Mouse (Mus musculus): ENCODE measurements around the gene Stum.

The Stum gene

GRCm38 (mm10) chr1:180431833-180432232, 51.5 kb downstream of the Stum start:
- intact Hi-C loops (cut with DNase I) = loop anchor here (10.0 kb wide), 2 partner anchors 283 to 333 kb away; no protein-coding TSS in a partner anchor

- intact Hi-C loops (cut with DNase I) = loop anchor here (10.0 kb wide), 2 partner anchors 285 to 335 kb away; no protein-coding TSS in a partner anchor
These were observed 53.5 kb downstream of the Stum start for GRCm38 (mm10) chr1:180429819-180430218.

- intact Hi-C loops (cut with DNase I) = loop anchor here (1.0 kb wide), 1 partner anchor 161 kb away; no protein-coding TSS in a partner anchor
These were observed 54.4 kb downstream of the Stum start for GRCm38 (mm10) chr1:180428871-180429270.

GRCm38 (mm10) chr1:180428101-180428712, 55.1 kb downstream of the Stum start:
- intact Hi-C loops (cut with DNase I) = loop anchor here (1.0 kb wide), 1 partner anchor 160 kb away; no protein-coding TSS in a partner anchor

- intact Hi-C loops (cut with DNase I) = loop anchor here (1.0 kb wide), 1 partner anchor 159 kb away; no protein-coding TSS in a partner anchor
These were observed 55.6 kb downstream of the Stum start for GRCm38 (mm10) chr1:180427685-180428084.

- intact Hi-C loops (cut with DNase I) = no loop called here
These were observed 56.9 kb downstream of the Stum start for GRCm38 (mm10) chr1:180426405-180426804.

GRCm38 (mm10) chr1:180423931-180424330, 59.4 kb downstream of the Stum start:
- intact Hi-C loops (cut with DNase I) = loop anchor here (2.0 kb wide), 1 partner anchor 155 kb away; no protein-coding TSS in a partner anchor

GRCm38 (mm10) chr1:180423008-180423639, 60.2 kb downstream of the Stum start:
- intact Hi-C loops (cut with DNase I) = loop anchor here (2.0 kb wide), 1 partner anchor 154 kb away; no protein-coding TSS in a partner anchor

GRCm38 (mm10) chr1:180422076-180422828, 61.1 kb downstream of the Stum start:
- intact Hi-C loops (cut with DNase I) = loop anchor here (2.0 kb wide), 1 partner anchor 153 kb away; no protein-coding TSS in a partner anchor

- intact Hi-C loops (cut with DNase I) = no loop called here
These were observed 62.0 kb downstream of the Stum start for GRCm38 (mm10) chr1:180421165-180421909.

GRCm38 (mm10) chr1:180420496-180421164, 62.7 kb downstream of the Stum start:
- intact Hi-C loops (cut with DNase I) = no loop called here

- intact Hi-C loops (cut with DNase I) = loop anchor here (10.0 kb wide), 1 partner anchor 224 kb away; the partner anchor contains the start of gene Coq8a
These were observed 64.2 kb downstream of the Stum start for GRCm38 (mm10) chr1:180419059-180419458.

GRCm38 (mm10) chr1:180417118-180417517, 66.2 kb downstream of the Stum start:
- intact Hi-C loops (cut with DNase I) = loop anchor here (10.0 kb wide), 1 partner anchor 222 kb away; the partner anchor contains the start of gene Coq8a

- intact Hi-C loops (cut with DNase I) = loop anchor here (10.0 kb wide), 1 partner anchor 221 kb away; the partner anchor contains the start of gene Coq8a
These were observed 67.5 kb downstream of the Stum start for GRCm38 (mm10) chr1:180415836-180416235.

- intact Hi-C loops (cut with DNase I) = loop anchor here (10.0 kb wide), 1 partner anchor 220 kb away; the partner anchor contains the start of gene Coq8a
These were observed 68.2 kb downstream of the Stum start for GRCm38 (mm10) chr1:180415064-180415463.

GRCm38 (mm10) chr1:180410306-180410705, 73.0 kb downstream of the Stum start:
- intact Hi-C loops (cut with DNase I) = loop anchor here (10.0 kb wide), 1 partner anchor 216 kb away; the partner anchor contains the start of gene Coq8a

GRCm38 (mm10) chr1:180409771-180410170, 73.5 kb downstream of the Stum start:
- intact Hi-C loops (cut with DNase I) = loop anchor here (10.0 kb wide), 1 partner anchor 215 kb away; the partner anchor contains the start of gene Coq8a

- intact Hi-C loops (cut with DNase I) = no loop called here
These were observed 74.5 kb downstream of the Stum start for GRCm38 (mm10) chr1:180408832-180409231.
